Mouse (Mus musculus) neural tube, embryonic 13.5 days (tissue): Measurements from ENCODE around the gene Gngt2. TPM values are rescaled to one million over a fixed set of nuclear protein-coding genes. Genes with fewer than 3 reads are reported as not detected.

Experiments used
- ATAC-seq: fragments of 200-750 bp; cut with Nextera tagmentation; 2 replicates; pipeline ENCODE4 v1.8.0; 2017; ENCODE audit warnings: low read depth, mild to moderate bottlenecking, moderate TSS enrichment, moderate library complexity
- H3K27ac ChIP-seq: fragments of 300-500 bp; sonication (generic); replicated peaks from 2 replicates; pipeline ENCODE4 v1.5.1; 2015; ENCODE audit warnings: moderate library complexity, mild to moderate bottlenecking, inconsistent platforms
- H3K27me3 ChIP-seq: fragments of 300-500 bp; sonication (generic); 2 replicates; pipeline ENCODE4 v1.6.1; 2015; ENCODE audit warnings: mild to moderate bottlenecking, inconsistent platforms
- H3K36me3 ChIP-seq: fragments of 300-500 bp; sonication (generic); 2 replicates; pipeline ENCODE4 v1.6.1; 2015; ENCODE audit warnings: mild to moderate bottlenecking, inconsistent platforms
- H3K4me1 ChIP-seq: fragments of 300-500 bp; sonication (generic); replicated peaks from 2 replicates; pipeline ENCODE4 v1.6.1; 2015; ENCODE audit warnings: inconsistent platforms
- H3K4me2 ChIP-seq: fragments of 300-500 bp; sonication (generic); 2 replicates; pipeline ENCODE4 v1.6.1; 2015; ENCODE audit warnings: inconsistent platforms, mild to moderate bottlenecking, moderate library complexity
- H3K4me3 ChIP-seq: fragments of 300-500 bp; sonication (generic); 2 replicates; pipeline ENCODE4 v1.5.1; 2015; ENCODE audit warnings: mild to moderate bottlenecking, inconsistent platforms
- H3K9ac ChIP-seq: fragments of 300-500 bp; sonication (generic); 2 replicates; pipeline ENCODE4 v1.6.1; 2015; ENCODE audit warnings: moderate library complexity, mild to moderate bottlenecking, inconsistent platforms
- H3K9me3 ChIP-seq: fragments of 300-500 bp; sonication (generic); 2 replicates; pipeline ENCODE4 v1.6.1; 2016; ENCODE audit warnings: inconsistent platforms
- WGBS: fragments of 180-500 bp; shearing (Covaris S2); methylation state at CpG from one replicate; pipeline ENCODE4 v1.1.7; 2015; 5-methylcytosine and 5-hydroxymethylcytosine counted together
- polyA plus RNA-seq: library from polyadenylated mRNA; unstranded; fragments of >200 nt; fragmentation: Nextera tagmentation; extraction: Ambion mirVana; gene quantifications from 2 replicates; pipeline ENCODE4 v1.2.1, GENCODE M21; 2015

Gene Gngt2
- polyA plus RNA-seq, 1 experiment from 2014 or later: 4.6 TPM

- no peak overlapping the region for H3K27ac ChIP-seq
- no peak for ATAC-seq
- WGBS: 85% methylated on average over 2 of the region's 2 CpGs
These were observed 13.9 kb downstream of the Gngt2 start for GRCm38 (mm10) chr11:95850898-95851297.

GRCm38 (mm10) chr11:95853684-95854083 lies 16.7 kb downstream of the Gngt2 start:
- H3K4me2 ChIP-seq: no peak overlapping the region
- 60% methylated on average over 5 of the region's 5 CpGs for WGBS
- H3K9ac ChIP-seq: no peak overlapping the region
- H3K4me3 ChIP-seq: no peak overlapping the region
- H3K27me3 ChIP-seq: no peaks in the 10 kb centered on the region
- ATAC-seq: no peak
- peaks cover 10% of the 10 kb centered on the region for H3K4me1 ChIP-seq
- no peaks in the 10 kb centered on the region for H3K36me3 ChIP-seq
- H3K9me3 ChIP-seq: no peaks in the 10 kb centered on the region
- no peak overlapping the region for H3K27ac ChIP-seq

More at GRCm38 (mm10) chr11:95850898-95851297, 13.9 kb downstream of the Gngt2 start:
- Histone ChIP-seq H3K4me1 (no peaks in the 10 kb centered on the region), H3K9me3 (no peaks in the 10 kb centered on the region), H3K27me3 (no peaks in the 10 kb centered on the region), H3K9ac (no peak overlapping the region), H3K4me2 (no peak overlapping the region), H3K36me3 (no peaks in the 10 kb centered on the region), H3K4me3 (no peak overlapping the region)

- H3K9ac ChIP-seq: 0 out of 2 replicates have a peak overlapping the region, but pooled peaks have one; percentile 2
- no peaks in the 10 kb centered on the region for H3K27me3 ChIP-seq
- H3K4me2 ChIP-seq: peak overlapping the region; percentile 75
- H3K36me3 ChIP-seq: no peaks in the 10 kb centered on the region
- ATAC-seq: no peak
- no peaks in the 10 kb centered on the region for H3K9me3 ChIP-seq
- peak overlapping the region; percentile 93; the same call in 1 of the 2 replicates for H3K27ac ChIP-seq
- 85% methylated on average over 4 of the region's 4 CpGs for WGBS
- peak overlapping the region; percentile 76 for H3K4me3 ChIP-seq
- peaks cover 20% of the 10 kb centered on the region for H3K4me1 ChIP-seq
These were observed 20.3 kb downstream of the Gngt2 start for GRCm38 (mm10) chr11:95857306-95857705.

- H3K27ac ChIP-seq: peak overlapping the region; percentile 93
- H3K36me3 ChIP-seq: no peaks in the 10 kb centered on the region
- H3K9me3 ChIP-seq: no peaks in the 10 kb centered on the region
- H3K4me3 ChIP-seq: peak overlapping the region; percentile 76
- 16% methylated on average over 21 of the region's 21 CpGs for WGBS
- ATAC-seq: peak; percentile 34; the same call in 1 of the 2 replicates
- H3K4me2 ChIP-seq: peak overlapping the region; percentile 75
- H3K27me3 ChIP-seq: no peaks in the 10 kb centered on the region
- peak overlapping the region; percentile 67 for H3K9ac ChIP-seq
- peaks cover 20% of the 10 kb centered on the region for H3K4me1 ChIP-seq
These were observed 20.9 kb downstream of the Gngt2 start for GRCm38 (mm10) chr11:95857716-95858527.

- peak overlapping the region; percentile 75 for H3K4me2 ChIP-seq
- peak overlapping the region; percentile 76 for H3K4me3 ChIP-seq
- no peaks in the 10 kb centered on the region for H3K9me3 ChIP-seq
- no peaks in the 10 kb centered on the region for H3K36me3 ChIP-seq
- peaks cover 20% of the 10 kb centered on the region for H3K4me1 ChIP-seq
- H3K9ac ChIP-seq: peak overlapping the region; percentile 67
- under 1% methylated on average over 58 of the region's 58 CpGs for WGBS
- peak; percentile 99 for ATAC-seq
- peak overlapping the region; percentile 93 for H3K27ac ChIP-seq
- no peaks in the 10 kb centered on the region for H3K27me3 ChIP-seq
These were observed 21.8 kb downstream of the Gngt2 start for GRCm38 (mm10) chr11:95858528-95859467.

- no peaks in the 10 kb centered on the region for H3K27me3 ChIP-seq
- H3K4me2 ChIP-seq: peak overlapping the region; percentile 75
- peak overlapping the region; percentile 93 for H3K27ac ChIP-seq
- peak overlapping the region; percentile 76 for H3K4me3 ChIP-seq
- peak; percentile 75 for ATAC-seq
- H3K4me1 ChIP-seq: peaks cover 20% of the 10 kb centered on the region
- H3K9ac ChIP-seq: peak overlapping the region; percentile 67
- under 1% methylated on average over 35 of the region's 35 CpGs for WGBS
- H3K36me3 ChIP-seq: no peaks in the 10 kb centered on the region
- H3K9me3 ChIP-seq: no peaks in the 10 kb centered on the region
These were observed 22.4 kb downstream of the Gngt2 start for GRCm38 (mm10) chr11:95859468-95859855.

GRCm38 (mm10) chr11:95860071-95860490 lies 23.1 kb downstream of the Gngt2 start:
- no peaks in the 10 kb centered on the region for H3K27me3 ChIP-seq
- peak overlapping the region; percentile 67 for H3K9ac ChIP-seq
- WGBS: 21% methylated on average over 3 of the region's 3 CpGs

GRCm38 (mm10) chr11:95861397-95861796 lies 24.4 kb downstream of the Gngt2 start:
- Histone ChIP-seq H3K4me3 (no peak overlapping the region), H3K9me3 (no peaks in the 10 kb centered on the region), H3K36me3 (no peaks in the 10 kb centered on the region), H3K4me2 (no peak overlapping the region), H3K9ac (no peak overlapping the region), H3K27ac (no peak overlapping the region), H3K4me1 (peaks cover 20% of the 10 kb centered on the region), H3K27me3 (no peaks in the 10 kb centered on the region)
- no peak for ATAC-seq
- 93% methylated on average over 8 of the region's 8 CpGs for WGBS

More at GRCm38 (mm10) chr11:95860071-95860490, 23.1 kb downstream of the Gngt2 start:
- ATAC-seq: no peak
- H3K4me2 ChIP-seq: peak overlapping the region; percentile 75
- H3K4me1 ChIP-seq: peaks cover 20% of the 10 kb centered on the region
- no peaks in the 10 kb centered on the region for H3K9me3 ChIP-seq
- peak overlapping the region; percentile 76 for H3K4me3 ChIP-seq
- H3K27ac ChIP-seq: no peak overlapping the region; the same call in 1 of the 2 replicates
- no peaks in the 10 kb centered on the region for H3K36me3 ChIP-seq

- WGBS: 77% methylated on average over 4 of the region's 4 CpGs
- Histone ChIP-seq H3K9me3 (no peaks in the 10 kb centered on the region), H3K36me3 (no peaks in the 10 kb centered on the region), H3K27ac (no peak overlapping the region), H3K4me3 (no peak overlapping the region), H3K4me2 (no peak overlapping the region), H3K9ac (no peak overlapping the region), H3K4me1 (no peaks in the 10 kb centered on the region), H3K27me3 (no peaks in the 10 kb centered on the region)
- no peak for ATAC-seq
These were observed 32.4 kb downstream of the Gngt2 start for GRCm38 (mm10) chr11:95869442-95869841.

- 76% methylated on average over 6 of the region's 6 CpGs for WGBS
- Histone ChIP-seq H3K4me1 (no peaks in the 10 kb centered on the region), H3K4me2 (no peak overlapping the region), H3K4me3 (no peak overlapping the region), H3K27ac (no peak overlapping the region), H3K9ac (no peak overlapping the region), H3K9me3 (no peaks in the 10 kb centered on the region), H3K36me3 (no peaks in the 10 kb centered on the region), H3K27me3 (no peaks in the 10 kb centered on the region)
- ATAC-seq: no peak
These were observed 33.0 kb downstream of the Gngt2 start for GRCm38 (mm10) chr11:95869918-95870470.

GRCm38 (mm10) chr11:95875804-95876203 lies 38.8 kb downstream of the Gngt2 start:
- 31% methylated on average over 9 of the region's 9 CpGs for WGBS
- no peak overlapping the region for H3K27ac ChIP-seq
- ATAC-seq: no peak
- H3K9me3 ChIP-seq: no peaks in the 10 kb centered on the region
- no peaks in the 10 kb centered on the region for H3K36me3 ChIP-seq
- H3K4me2 ChIP-seq: peak overlapping the region; percentile 30
- no peaks in the 10 kb centered on the region for H3K27me3 ChIP-seq
- no peaks in the 10 kb centered on the region for H3K4me1 ChIP-seq
- H3K9ac ChIP-seq: no peak overlapping the region
- H3K4me3 ChIP-seq: peak overlapping the region; percentile 9; the same call in 1 of the 2 replicates
